Mouse (Mus musculus): ENCODE measurements around the gene P4ha1.
"Not testable (repeated sequence)": the region's sequence is repeated elsewhere in the genome, so short reads cannot be mapped to it uniquely, and the experiment has no call there.

P4ha1 gene

DNA sequence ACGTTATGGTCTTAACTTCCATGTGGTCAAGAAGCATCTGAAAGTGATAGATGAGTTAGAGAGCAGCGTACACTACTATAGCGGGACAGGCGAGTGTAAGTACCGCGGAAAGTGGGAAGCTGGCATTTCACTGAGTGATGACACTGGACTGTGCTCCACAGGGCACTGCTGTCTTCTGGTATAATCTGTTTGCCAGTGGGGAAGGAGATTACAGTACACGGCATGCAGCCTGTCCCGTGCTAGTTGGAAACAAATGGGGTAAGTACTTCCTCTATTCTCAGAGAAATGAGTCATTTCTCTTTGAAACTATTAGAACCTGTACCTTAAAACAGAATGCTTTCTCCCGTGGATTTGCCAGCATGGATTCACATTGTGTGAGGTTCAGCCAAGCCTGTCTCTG, 46.3 kb downstream of the P4ha1 start:
- DNase-seq: no peak

DNA sequence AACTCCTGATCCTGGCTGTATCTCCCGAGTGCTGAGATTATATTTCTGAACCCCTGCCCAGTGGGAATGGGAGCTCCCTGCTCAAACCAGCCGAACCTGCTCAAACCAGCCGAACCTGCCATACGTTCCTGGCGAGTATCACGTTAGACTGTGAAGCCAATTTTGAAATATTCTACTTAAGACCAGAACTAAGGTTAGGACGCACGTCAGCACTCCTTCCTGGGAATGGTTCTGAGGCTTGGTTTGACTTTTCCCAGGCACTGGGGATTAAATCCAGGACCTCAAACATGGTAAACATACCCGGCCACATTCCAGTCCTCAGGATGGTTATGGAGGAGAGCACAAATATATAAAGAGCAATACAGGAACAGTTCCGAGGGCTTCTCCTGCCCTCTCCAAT, 54.8 kb downstream of the P4ha1 start:
- DNase-seq: no peak

DNA sequence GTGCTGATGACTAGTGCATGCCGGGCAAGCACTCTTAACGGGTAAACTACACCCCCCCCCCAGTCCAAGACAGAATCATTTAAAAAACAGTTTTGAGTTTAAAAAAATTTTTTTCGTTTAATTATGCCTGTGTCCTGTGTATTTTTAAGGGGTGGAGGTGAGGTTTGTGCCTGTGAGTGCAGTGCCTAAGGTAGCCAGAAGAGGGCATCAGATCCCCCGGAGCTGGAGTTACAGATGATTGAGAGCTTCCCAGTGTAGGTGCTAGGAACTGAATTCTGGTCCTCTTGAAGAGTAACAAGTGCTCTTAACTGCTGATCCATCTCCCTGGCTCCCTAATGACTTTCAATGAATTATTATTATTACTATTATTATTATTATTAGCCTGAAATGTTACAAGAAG, 55.6 kb downstream of the P4ha1 start:
- DNase-seq: no peak

DNA sequence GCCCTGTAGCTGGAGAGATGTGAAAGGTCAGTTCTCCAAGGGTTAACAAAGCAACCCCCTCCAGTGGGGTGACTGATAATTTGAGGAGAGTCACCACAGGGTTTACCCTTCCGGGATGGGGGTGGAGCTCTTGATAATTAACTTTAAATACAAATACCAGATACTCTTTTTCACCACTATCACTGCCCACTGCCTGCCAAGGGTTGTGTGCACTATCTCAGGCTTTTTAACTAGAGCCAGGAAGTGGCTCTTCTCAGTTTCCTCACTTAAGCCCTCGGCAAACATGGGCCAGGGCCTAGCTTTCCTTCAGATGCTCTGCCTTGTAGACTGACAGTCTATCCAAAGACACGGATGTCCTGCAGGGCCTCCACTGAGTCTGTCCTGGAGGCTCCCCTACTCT, 56.8 kb downstream of the P4ha1 start:
- no peak for DNase-seq

DNA sequence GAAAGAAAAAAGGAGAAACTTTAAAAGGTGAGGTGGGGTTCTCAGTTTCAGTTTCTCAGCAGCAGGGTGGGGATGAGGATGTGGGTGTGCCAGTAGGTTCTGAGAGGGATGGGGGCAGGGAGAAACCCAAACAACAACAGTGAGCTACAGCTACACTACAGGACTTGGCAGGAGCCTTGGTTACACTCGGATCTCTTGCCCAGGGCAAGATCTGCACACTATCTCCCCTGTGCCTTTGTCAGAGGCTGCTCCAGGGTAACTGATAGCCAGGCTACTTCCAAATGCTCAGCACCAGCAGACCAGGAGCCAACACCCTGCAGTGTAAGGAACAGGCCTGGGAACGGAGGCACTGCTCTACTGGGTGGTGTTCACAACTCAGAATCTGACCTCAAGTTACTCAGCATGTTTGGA, 57.3 kb downstream of the P4ha1 start:
- no peak for DNase-seq

DNA sequence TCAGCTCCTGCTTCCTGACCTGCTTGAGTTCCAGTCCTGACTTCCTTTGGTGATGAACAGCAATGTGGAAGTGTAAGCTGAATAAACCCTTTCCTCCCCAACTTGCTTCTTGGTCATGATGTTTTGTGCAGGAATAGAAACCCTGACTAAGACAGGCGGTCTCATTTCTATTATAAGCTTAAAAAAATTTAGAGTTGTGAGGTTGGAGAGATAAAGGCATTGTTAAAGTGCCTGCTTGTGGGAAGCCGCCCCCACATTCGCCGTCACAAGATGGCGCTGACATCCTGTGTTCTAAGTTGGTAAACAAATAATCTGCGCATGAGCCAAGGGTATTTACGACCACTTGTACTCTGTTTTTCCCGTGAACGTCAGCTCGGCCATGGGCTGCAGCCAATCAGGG, 58.5 kb downstream of the P4ha1 start:
- not testable (repeated sequence) for DNase-seq

DNA sequence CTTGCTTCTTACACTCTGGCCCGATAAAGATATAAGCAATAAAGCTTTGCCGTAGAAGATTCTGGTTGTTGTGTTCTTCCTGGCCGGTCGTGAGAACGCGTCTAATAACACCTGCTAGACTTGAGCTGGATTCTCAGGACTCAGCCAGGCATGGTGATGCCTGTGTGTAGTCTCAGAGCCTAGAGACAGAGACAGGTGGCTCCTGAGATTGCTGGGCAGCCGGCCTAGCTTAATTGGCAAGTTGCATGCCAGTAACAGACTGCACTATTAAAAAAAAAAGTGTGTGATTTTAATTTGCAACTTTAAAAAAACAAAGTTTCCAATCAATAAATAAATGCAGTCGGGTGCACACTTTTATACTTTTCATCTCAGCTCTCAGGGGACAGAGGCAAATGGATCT, 63.9 kb downstream of the P4ha1 start:
- DNase-seq: no peak

DNA sequence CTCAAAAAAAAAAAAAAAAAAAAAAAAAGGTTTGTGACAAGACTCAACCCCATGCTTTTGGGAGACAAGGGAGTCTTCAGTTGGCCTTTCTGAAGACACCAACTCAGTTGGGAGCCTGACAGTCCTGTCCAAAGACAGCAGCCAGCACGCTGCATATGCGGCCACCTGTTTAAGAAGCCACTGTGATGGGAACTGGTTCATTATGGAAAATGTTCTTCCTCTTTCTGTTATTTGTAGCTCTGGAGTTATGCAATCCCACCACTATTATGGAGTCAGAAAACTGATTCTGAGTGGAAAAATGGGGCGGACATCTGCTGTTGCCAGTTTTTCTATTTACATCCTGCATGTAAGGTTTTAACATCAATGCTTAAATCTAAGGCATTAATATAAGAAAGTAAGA, 66.6 kb downstream of the P4ha1 start:
- DNase-seq: no peak

DNA sequence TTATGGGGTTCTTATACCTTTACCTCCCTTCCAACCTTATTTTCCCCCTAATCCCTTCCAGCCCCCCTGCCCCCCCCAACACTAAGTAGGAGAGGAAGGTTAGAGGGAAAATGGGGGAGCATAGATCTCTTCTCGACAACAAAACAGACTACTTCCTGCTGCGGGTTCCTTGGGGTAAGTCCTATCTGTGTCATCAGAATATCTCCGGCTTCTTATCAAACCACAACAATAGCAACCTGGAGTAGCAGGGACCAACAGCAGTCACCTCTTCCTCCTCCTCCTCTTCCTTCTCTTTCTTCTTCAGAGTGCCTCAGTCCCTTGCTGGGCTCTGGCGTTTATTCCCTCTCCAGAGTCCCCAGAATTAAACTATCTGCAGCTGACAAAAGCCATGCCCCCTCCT, 68.8 kb downstream of the P4ha1 start:
- DNase-seq: no peak

DNA sequence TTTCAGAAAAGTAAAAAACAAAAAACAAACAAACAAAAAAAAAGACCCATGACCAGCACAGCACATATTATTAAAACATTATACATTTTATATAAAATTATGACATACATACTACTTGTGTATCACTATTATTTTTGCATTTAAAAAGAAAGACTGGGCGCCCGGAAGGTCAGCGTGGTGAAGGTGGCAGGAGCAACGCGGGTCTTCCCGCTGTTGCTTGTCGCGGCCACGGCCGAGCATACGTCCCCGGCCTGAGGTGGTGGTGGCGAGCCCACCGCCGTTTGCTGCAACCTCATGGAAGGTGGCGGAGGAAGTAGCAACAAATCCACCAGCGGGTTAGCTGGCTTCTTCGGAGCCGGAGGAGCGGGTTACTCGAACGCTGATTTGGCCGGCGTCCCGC, 72.4 kb downstream of the P4ha1 start, which contains the start of gene Gm10273:
Gene Gm10273 (plus strand): TSS at position 172 of the 400 bp plus-strand sequence.
- DNase-seq: not testable (repeated sequence)

DNA sequence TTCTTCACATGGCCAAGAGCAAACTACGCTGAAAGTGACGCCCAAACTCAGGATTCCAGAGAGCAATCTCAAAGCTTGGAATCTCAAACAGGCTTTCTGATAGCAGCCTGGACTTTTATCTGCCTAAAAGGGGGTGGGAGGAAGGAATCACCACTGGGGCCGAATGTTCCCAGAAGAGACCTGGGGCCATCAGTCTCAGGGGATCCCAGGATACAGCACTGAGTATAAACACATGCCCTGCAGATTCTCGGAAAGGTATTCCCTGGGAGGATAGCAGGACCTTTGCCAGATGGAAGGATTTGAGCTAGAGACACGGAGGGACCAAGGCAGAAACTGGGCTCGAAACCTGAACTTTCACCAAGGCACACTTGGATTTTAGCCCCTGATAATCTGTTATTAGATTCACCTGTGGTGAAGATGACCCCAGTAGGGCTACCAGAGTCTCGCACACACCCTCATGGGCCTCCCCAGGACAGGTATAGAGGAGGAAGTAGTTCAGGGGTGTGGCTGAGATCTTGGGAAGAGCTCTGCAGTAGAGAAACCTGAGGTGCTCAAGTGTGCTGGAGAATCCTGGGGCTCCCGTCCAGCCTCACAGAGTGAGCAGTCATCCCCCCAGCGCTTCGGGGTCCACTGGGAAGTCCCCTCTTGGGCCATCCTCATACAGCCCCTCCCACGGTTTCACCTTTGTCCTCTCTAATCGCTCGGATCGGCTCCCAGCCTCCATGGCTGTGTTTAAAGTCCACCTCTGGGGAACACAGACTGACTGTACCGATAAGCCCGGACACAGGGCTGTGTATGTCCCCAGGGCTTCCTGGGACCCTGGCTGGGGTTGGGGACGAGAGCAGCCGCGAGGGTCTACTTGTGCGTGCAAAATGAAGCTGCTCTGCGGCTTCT, 80.0 kb downstream of the P4ha1 start, which contains the start of gene Pla2g12b:
Gene Pla2g12b (plus strand): TSS at position 762 of the 894 bp plus-strand sequence.
- no peak for DNase-seq

DNA sequence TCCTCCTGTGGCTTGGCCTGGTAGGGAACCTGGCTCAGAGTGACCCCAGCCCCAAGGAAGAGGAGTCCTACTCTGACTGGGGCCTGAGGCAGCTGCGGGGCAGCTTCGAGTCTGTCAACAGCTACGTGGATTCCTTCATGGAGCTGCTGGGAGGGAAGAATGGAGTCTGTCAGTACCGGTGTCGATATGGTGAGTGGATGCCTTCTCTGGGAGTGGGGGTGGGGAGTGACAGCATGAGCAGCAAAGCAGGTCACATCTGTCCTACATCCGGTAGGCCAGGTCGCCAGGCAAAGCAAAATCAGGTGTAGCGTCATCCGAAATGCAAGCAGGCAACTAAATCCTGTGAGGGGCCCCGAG, 80.7 kb downstream of the P4ha1 start:
- DNase-seq: no peak

DNA sequence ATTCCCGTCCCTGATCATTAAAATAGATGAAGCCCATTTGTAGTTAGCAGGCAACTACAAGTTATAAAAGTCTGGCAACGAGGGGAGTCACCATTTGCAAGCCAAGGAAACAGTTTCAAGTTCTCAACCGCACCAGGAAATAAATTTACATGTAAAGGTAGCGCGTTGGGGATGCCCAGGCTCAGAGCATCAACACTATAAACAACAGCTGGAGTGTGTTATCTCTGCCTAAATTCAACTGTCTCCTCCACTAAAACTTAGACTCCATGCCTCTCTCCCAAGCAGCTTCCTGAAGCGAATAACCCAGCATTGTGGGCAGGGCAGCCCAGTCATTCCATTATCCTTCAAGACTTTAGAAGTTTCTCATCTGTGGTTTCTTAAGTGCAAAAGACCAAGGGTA, 85.4 kb downstream of the P4ha1 start:
- DNase-seq: no peak

DNA sequence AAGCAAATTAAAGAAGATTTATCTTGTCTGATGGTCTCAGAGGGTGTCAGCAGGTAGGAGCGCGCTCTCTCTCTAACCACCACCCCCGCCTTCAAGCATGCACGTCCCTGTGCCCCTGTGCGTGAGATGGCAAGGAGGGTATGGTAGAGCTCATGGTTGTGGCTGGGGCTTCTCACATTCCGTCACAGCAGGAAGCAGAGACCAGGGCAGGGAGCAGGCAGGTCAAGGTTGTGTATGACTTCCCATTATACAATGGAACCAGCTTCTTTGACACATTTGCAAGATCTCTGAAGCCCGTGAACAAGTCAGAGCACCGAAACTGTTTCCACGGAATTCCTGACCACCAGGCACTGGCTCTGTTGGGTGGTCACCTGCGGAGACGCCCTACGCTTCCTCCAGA, 87.2 kb downstream of the P4ha1 start:
- DNase-seq: no peak

DNA sequence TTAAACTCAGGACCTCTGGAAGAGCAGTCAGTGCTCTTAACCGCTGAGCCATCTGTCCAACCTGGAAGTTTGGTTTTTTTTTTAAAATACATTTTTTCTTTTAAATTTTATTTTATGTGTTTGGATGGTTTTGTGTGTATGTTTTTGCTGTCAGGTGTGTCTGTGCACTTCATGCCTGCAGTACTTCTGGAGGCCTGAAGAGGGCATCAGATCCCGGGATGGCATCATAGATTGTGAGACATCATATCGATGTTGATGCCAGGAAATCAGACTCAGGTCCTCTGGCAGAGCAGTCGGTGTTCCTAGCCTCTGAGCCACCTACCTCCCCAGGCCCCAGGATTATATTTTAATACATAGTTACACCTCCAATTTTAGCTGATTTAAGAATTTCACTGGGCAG, 90.6 kb downstream of the P4ha1 start:
- DNase-seq: no peak

DNA sequence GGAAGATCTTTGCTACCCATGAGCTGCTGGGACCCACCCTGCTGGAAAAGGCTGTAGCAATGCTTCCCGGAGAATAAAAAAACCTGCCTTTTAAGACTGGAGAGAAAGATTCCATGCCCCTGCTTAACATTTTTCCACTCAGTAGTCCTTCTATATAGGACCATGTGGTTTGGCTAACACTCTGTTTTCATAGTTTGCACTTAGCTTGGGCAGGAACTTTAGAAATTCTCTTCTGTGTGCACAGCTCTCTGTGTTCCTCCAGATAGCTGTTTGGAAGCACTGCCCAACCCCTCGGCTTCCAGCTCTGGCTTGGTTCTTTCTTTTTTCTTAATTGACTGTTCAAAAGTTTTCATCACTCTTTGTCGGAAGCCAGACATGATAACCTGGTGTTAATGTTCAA, 93.5 kb downstream of the P4ha1 start:
- no peak for DNase-seq

DNA sequence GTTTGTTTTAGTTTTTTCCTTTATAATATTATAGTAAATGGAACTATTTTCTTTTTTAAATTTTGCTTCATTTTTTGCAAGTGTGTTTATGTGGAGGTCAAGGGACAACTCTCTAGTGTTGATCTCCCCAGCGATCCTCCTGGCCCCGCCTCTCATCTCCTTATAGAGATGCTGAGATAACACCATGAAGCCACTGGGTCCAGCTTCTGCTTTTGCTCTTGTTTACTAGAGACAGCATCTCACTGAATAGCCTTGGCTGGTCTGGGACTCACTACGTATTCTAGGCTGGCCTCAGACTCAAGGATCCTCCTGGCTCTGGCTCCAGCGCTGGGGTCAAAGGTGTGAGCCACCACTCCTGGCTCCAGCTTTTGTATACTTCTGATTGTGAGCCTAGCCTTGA, 96.4 kb downstream of the P4ha1 start:
- DNase-seq: no peak
